Mouse (Mus musculus) myocyte (in vitro differentiated cells): ENCODE measurements around the gene Mfsd4b1. TPM values are rescaled to one million over a fixed set of nuclear protein-coding genes. Genes with fewer than 3 reads are reported as not detected.
"Not testable (repeated sequence)": the region's sequence is repeated elsewhere in the genome, so short reads cannot be mapped to it uniquely, and the experiment has no call there.

ENCODE experiments used
- H3K27me3 ChIP-seq: one replicate; pipeline ENCODE4 v1.6.1; 2011; ENCODE audit not compliant: control insufficient read depth, insufficient read depth, insufficient read length
- H3K36me3 ChIP-seq: one replicate; pipeline ENCODE4 v1.6.1; 2011; ENCODE audit not compliant: control insufficient read depth, insufficient read depth
- H3K4me2 ChIP-seq: one replicate; pipeline ENCODE4 v1.6.1; 2011; ENCODE audit warnings: low read depth, control low read depth
- H3K4me3 ChIP-seq: one replicate; pipeline ENCODE4 v1.5.1; 2011; ENCODE audit warnings: mild to moderate bottlenecking, control low read depth, moderate library complexity
- H3K79me2 ChIP-seq: one replicate; pipeline ENCODE4 v1.6.1; 2011; ENCODE audit not compliant: control insufficient read depth, insufficient read depth
- H3ac ChIP-seq: one replicate; pipeline ENCODE4 v1.6.1; 2011; ENCODE audit not compliant: control insufficient read depth, insufficient read length
- CEBPB ChIP-seq: IDR thresholded peaks from 2 replicates; pipeline ENCODE4 v1.6.1; 2011; ENCODE audit warnings: mild to moderate bottlenecking, moderate library complexity; ENCODE audit not compliant: poor library complexity, insufficient read depth, severe bottlenecking
- E2F4 ChIP-seq: IDR thresholded peaks from one replicate; pipeline ENCODE4 v1.6.1; 2011; ENCODE audit warnings: mild to moderate bottlenecking, control low read depth, moderate library complexity; ENCODE audit not compliant: insufficient read depth
- MAX ChIP-seq: IDR thresholded peaks from one replicate; pipeline ENCODE4 v1.6.1; 2011; ENCODE audit warnings: low read depth, mild to moderate bottlenecking, control low read depth
- MYOD1 ChIP-seq, 3 experiments: IDR thresholded peaks; one replicate each; pipeline ENCODE4 v1.6.1; 2011; ENCODE audit warnings: control low read depth in 2 of 3, low read depth in 2 of 3, mild to moderate bottlenecking in 2 of 3, moderate library complexity in 1 of 3; ENCODE audit not compliant: insufficient read length in 2 of 3, control insufficient read depth in 1 of 3
- MYOG ChIP-seq, 3 experiments: IDR thresholded peaks; one replicate each; pipeline ENCODE4 v1.6.1; 2011; ENCODE audit warnings: control low read depth in 2 of 3, low read depth in 2 of 3, mild to moderate bottlenecking in 2 of 3; ENCODE audit not compliant: insufficient read length in 2 of 3, control insufficient read depth in 1 of 3, insufficient read depth in 1 of 3
- POLR2A ChIP-seq: IDR thresholded peaks from one replicate; pipeline ENCODE4 v1.6.1; 2011; ENCODE audit warnings: low read depth, mild to moderate bottlenecking, control low read depth, moderate library complexity; ENCODE audit not compliant: insufficient read length
- POLR2AphosphoS2 ChIP-seq: IDR thresholded peaks from one replicate; pipeline ENCODE4 v1.6.1; 2011; ENCODE audit warnings: low read depth, control low read depth; ENCODE audit not compliant: insufficient read length
- REST ChIP-seq: IDR thresholded peaks from one replicate; pipeline ENCODE4 v1.6.1; 2011; ENCODE audit warnings: mild to moderate bottlenecking, control low read depth, moderate library complexity; ENCODE audit not compliant: insufficient read depth, insufficient read length
- SRF ChIP-seq: IDR thresholded peaks from one replicate; pipeline ENCODE4 v1.6.1; 2011; ENCODE audit warnings: low read depth; ENCODE audit not compliant: control insufficient read depth, insufficient read length
- TCF12 ChIP-seq: IDR thresholded peaks from one replicate; pipeline ENCODE4 v1.6.1; 2011; ENCODE audit warnings: mild to moderate bottlenecking, control low read depth; ENCODE audit not compliant: poor library complexity, insufficient read depth, severe bottlenecking
- TCF3 ChIP-seq: IDR thresholded peaks from one replicate; pipeline ENCODE4 v1.6.1; 2011; ENCODE audit warnings: low read depth, control low read depth; ENCODE audit not compliant: insufficient read length
- USF1 ChIP-seq: IDR thresholded peaks from one replicate; pipeline ENCODE4 v1.6.1; 2011; ENCODE audit warnings: low read depth, mild to moderate bottlenecking, control low read depth, moderate library complexity
- polyA plus RNA-seq: library from polyadenylated mRNA; unstranded; fragments of >200 nt; fragmentation: generic; extraction: Trizol; gene quantifications from one replicate; pipeline ENCODE4 v1.2.1, GENCODE M21; 2012; ENCODE audit warnings: missing spikeins

Mfsd4b1 gene
- polyA plus RNA-seq, 1 experiment: 0.11 TPM

- H3K79me2 ChIP-seq: no peaks in the 10 kb centered on the region
- H3K4me2 ChIP-seq: no peak overlapping the region
- no peaks in the 10 kb centered on the region for H3K36me3 ChIP-seq
- peaks cover 7% of the 10 kb centered on the region for H3K27me3 ChIP-seq
- H3K4me3 ChIP-seq: no peak overlapping the region
- TF ChIP-seq USF1: no peak
- no peak for TF ChIP-seq MYOG (IDR thresholded peaks at IDR 0.05; ENCODE audit: control insufficient read depth in 1 of 3, insufficient read depth in 1 of 3, insufficient read length in 2 of 3, low read depth in 2 of 3)
- TF ChIP-seq TCF12: no peak
- no peak for TF ChIP-seq TCF3
- no peak for TF ChIP-seq REST
- TF ChIP-seq CEBPB: no peak
- no peak for TF ChIP-seq POLR2AphosphoS2
- no peak for TF ChIP-seq POLR2A
- TF ChIP-seq MYOD1 (IDR thresholded peaks at IDR 0.05; ENCODE audit: control insufficient read depth in 1 of 3, insufficient read length in 2 of 3, low read depth in 2 of 3): no peak
- TF ChIP-seq MAX: no peak
- TF ChIP-seq E2F4: no peak
- TF ChIP-seq SRF: no peak
- H3ac ChIP-seq: no peak overlapping the region
Measured at GRCm38 (mm10) chr10:40019492-40019891, 5.6 kb downstream of the Mfsd4b1 start.

DNA sequence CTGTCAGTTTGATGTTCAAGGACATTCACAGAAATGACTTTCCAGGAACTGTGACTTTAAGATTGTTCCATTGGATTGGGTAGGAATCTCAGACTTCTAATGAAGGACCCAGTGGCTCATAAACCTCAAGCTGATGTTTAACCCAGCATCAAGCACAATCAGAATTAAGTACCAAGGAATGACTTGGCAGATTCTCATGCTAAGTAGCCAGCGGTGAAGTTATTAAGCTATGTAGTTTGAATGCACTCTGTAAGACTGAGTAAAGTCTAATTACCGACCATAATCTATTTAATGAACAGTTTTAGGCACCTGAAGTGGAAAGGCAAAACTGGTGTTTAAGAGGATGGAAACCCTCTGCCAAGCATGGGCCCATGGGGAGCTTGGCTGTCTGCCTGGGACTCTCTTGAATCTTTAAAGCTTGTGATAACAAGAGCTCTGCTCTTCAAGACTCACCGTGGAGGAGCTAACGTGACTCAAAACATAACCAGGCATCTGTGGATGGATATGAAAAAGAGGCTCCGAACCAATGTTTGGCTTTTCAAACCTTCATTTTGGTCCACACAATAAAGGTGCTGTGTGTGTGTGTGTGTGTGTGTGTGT is 6.7 kb downstream of the Mfsd4b1 start:
- Histone ChIP-seq H3ac (no peak overlapping the region), H3K27me3 (peaks cover 7% of the 10 kb centered on the region), H3K79me2 (no peaks in the 10 kb centered on the region), H3K4me2 (no peak overlapping the region), H3K36me3 (no peaks in the 10 kb centered on the region), H3K4me3 (no peak overlapping the region)
- no peak for TF ChIP-seq MYOD1 (IDR thresholded peaks at IDR 0.05; ENCODE audit: control insufficient read depth in 1 of 3, insufficient read length in 2 of 3, low read depth in 2 of 3)
- TF ChIP-seq MAX: no peak
- no peak for TF ChIP-seq SRF
- no peak for TF ChIP-seq USF1
- no peak for TF ChIP-seq REST
- no peak for TF ChIP-seq TCF3
- no peak for TF ChIP-seq E2F4
- no peak for TF ChIP-seq POLR2A
- no peak for TF ChIP-seq MYOG (IDR thresholded peaks at IDR 0.05; ENCODE audit: control insufficient read depth in 1 of 3, insufficient read depth in 1 of 3, insufficient read length in 2 of 3, low read depth in 2 of 3)
- no peak for TF ChIP-seq TCF12
- TF ChIP-seq POLR2AphosphoS2: no peak
- TF ChIP-seq CEBPB: no peak

GRCm38 (mm10) chr10:40009591-40009990 is 15.5 kb downstream of the Mfsd4b1 start:
- H3K4me2 ChIP-seq: no peak overlapping the region
- H3K4me3 ChIP-seq: no peak overlapping the region
- peaks cover 6% of the 10 kb centered on the region for H3K27me3 ChIP-seq
- H3K36me3 ChIP-seq: no peaks in the 10 kb centered on the region
- no peak overlapping the region for H3ac ChIP-seq
- H3K79me2 ChIP-seq: no peaks in the 10 kb centered on the region
- no peak for TF ChIP-seq MYOD1 (IDR thresholded peaks at IDR 0.05; ENCODE audit: control insufficient read depth in 1 of 3, insufficient read length in 2 of 3, low read depth in 2 of 3)
- no peak for TF ChIP-seq CEBPB
- no peak for TF ChIP-seq MYOG (IDR thresholded peaks at IDR 0.05; ENCODE audit: control insufficient read depth in 1 of 3, insufficient read depth in 1 of 3, insufficient read length in 2 of 3, low read depth in 2 of 3)
- TF ChIP-seq MAX: no peak
- TF ChIP-seq POLR2A: no peak
- no peak for TF ChIP-seq SRF
- TF ChIP-seq REST: no peak
- no peak for TF ChIP-seq TCF12
- no peak for TF ChIP-seq USF1
- no peak for TF ChIP-seq E2F4
- no peak for TF ChIP-seq POLR2AphosphoS2
- TF ChIP-seq TCF3: no peak

GRCm38 (mm10) chr10:40008847-40009246 is 16.2 kb downstream of the Mfsd4b1 start:
- not testable (repeated sequence) for H3K4me3 ChIP-seq, H3ac ChIP-seq, H3K36me3 ChIP-seq, H3K27me3 ChIP-seq, H3K79me2 ChIP-seq, H3K4me2 ChIP-seq

- Histone ChIP-seq H3K4me2 (no peak overlapping the region), H3K79me2 (no peaks in the 10 kb centered on the region), H3K36me3 (no peaks in the 10 kb centered on the region), H3K27me3 (peaks cover 6% of the 10 kb centered on the region), H3K4me3 (no peak overlapping the region), H3ac (no peak overlapping the region)
- no peak for TF ChIP-seq MAX
- no peak for TF ChIP-seq SRF
- TF ChIP-seq E2F4: no peak
- no peak for TF ChIP-seq POLR2A
- TF ChIP-seq TCF12: no peak
- TF ChIP-seq USF1: no peak
- no peak for TF ChIP-seq TCF3
- no peak for TF ChIP-seq POLR2AphosphoS2
- no peak for TF ChIP-seq REST
- no peak for TF ChIP-seq MYOD1 (IDR thresholded peaks at IDR 0.05; ENCODE audit: control insufficient read depth in 1 of 3, insufficient read length in 2 of 3, low read depth in 2 of 3)
- no peak for TF ChIP-seq CEBPB
- no peak for TF ChIP-seq MYOG (IDR thresholded peaks at IDR 0.05; ENCODE audit: control insufficient read depth in 1 of 3, insufficient read depth in 1 of 3, insufficient read length in 2 of 3, low read depth in 2 of 3)
Measured at GRCm38 (mm10) chr10:40007953-40008352, 17.1 kb downstream of the Mfsd4b1 start.
